Mouse (Mus musculus): ENCODE measurements around the gene Gosr1. TPM values are rescaled to one million over a fixed set of nuclear protein-coding genes. Genes with fewer than 3 reads are reported as not detected.

The Gosr1 gene
- total RNA-seq, 2 experiments from 2014 or later = 43.2 to 46.4 TPM

Other genes starting within 250 kb of the Gosr1 start
- 100 to 1,000 TPM; 424 to 443 TPM for gene Abr, start 141.3 kb downstream of the Gosr1 start, total RNA-seq (2021)
- 1 to 10 TPM; 3.4 to 4.2 TPM for gene Bhlha9, start 91.1 kb downstream of the Gosr1 start, total RNA-seq (2021)
- gene Trarg1, start 83.8 kb downstream of the Gosr1 start, total RNA-seq (2021) = under 1 TPM; 0.61 to 0.75 TPM
- 10 to 100 TPM; 63.4 to 64.6 TPM for gene Cpd, start 83.4 kb upstream of the Gosr1 start, total RNA-seq (2021)
- gene Tmigd1, start 138.6 kb upstream of the Gosr1 start, total RNA-seq (2021) = not detected
- gene Blmh, start 161.2 kb upstream of the Gosr1 start, total RNA-seq (2021) = 10 to 100 TPM; 71.9 to 79.7 TPM
- not detected for gene Slc6a4, start 235.0 kb upstream of the Gosr1 start, total RNA-seq (2021)

Measured in left cerebral cortex, postnatal 14 days (tissue).